Mouse (Mus musculus): ENCODE data around the gene Tmcc2. TPM values are rescaled to one million over a fixed set of nuclear protein-coding genes. Genes with fewer than 3 reads are reported as not detected.

The Tmcc2 gene
- polyA plus RNA-seq, 1 experiment from 2014 or later: 12.9 TPM

DNA sequence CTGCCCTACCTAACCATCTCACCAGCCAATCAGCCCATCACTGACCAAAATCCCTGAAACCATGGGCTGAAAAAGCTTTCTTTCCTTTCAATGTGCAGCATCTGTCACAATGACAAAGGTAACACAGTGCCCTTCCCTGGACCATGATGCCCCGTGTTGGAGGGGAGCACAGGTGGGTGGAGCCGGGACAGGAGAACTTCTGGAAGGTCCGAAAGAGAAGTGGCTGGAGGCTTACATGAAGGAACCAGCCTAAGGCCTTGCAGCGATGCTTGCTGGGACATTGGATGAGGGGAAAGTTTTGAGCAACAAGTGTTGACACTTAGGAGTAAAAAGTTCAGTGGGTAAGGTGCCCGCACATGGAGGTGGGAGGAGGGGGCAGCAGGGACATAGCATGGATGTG, 42.7 kb downstream of the Tmcc2 start:
- no peak overlapping the region for H3K4me2 ChIP-seq
- H3K27ac ChIP-seq: no peak overlapping the region
- H3K4me3 ChIP-seq: no peak overlapping the region
- peaks cover 12% of the 10 kb centered on the region for H3K4me1 ChIP-seq (replicated peaks)
- WGBS: 81% methylated on average over 5 of the region's 5 CpGs
- H3K9ac ChIP-seq: no peak overlapping the region
- no peaks in the 10 kb centered on the region for H3K27me3 ChIP-seq
- no peaks in the 10 kb centered on the region for H3K9me3 ChIP-seq (replicated peaks)
- no peak for ATAC-seq (replicated peaks; ENCODE audit: insufficient number of reproducible peaks, insufficient read depth, low FRiP score, low read depth)
- H3K36me3 ChIP-seq: no peaks in the 10 kb centered on the region

DNA sequence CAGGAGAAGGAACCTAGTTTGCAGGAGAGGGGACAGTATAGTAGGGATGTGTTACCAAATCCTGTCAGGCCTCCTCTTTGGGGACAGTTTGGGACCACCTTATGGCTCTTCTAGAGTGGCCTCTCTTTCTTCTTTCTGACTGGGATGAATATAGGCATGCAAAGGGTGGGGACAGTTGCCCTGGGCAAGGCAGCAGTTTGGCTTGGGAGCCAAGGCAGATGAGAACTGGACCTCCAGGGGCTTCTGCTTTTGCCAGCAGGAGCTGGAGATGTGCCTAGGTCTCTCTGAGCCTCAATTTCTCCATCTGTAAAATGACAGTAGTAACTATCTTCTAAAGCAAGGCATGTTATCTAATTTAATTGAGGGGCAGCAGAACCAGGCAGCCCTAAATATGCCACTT, 44.1 kb downstream of the Tmcc2 start:
- H3K4me2 ChIP-seq: no peak overlapping the region
- no peaks in the 10 kb centered on the region for H3K27me3 ChIP-seq
- no peaks in the 10 kb centered on the region for H3K36me3 ChIP-seq
- ATAC-seq (replicated peaks; ENCODE audit: insufficient number of reproducible peaks, insufficient read depth, low FRiP score, low read depth): no peak
- peaks cover 15% of the 10 kb centered on the region; the same call in 1 of the 2 replicates for H3K4me1 ChIP-seq (replicated peaks)
- no peaks in the 10 kb centered on the region for H3K9me3 ChIP-seq (replicated peaks)
- H3K4me3 ChIP-seq: no peak overlapping the region
- no peak overlapping the region for H3K9ac ChIP-seq
- peak overlapping the region; percentile 61 for H3K27ac ChIP-seq

DNA sequence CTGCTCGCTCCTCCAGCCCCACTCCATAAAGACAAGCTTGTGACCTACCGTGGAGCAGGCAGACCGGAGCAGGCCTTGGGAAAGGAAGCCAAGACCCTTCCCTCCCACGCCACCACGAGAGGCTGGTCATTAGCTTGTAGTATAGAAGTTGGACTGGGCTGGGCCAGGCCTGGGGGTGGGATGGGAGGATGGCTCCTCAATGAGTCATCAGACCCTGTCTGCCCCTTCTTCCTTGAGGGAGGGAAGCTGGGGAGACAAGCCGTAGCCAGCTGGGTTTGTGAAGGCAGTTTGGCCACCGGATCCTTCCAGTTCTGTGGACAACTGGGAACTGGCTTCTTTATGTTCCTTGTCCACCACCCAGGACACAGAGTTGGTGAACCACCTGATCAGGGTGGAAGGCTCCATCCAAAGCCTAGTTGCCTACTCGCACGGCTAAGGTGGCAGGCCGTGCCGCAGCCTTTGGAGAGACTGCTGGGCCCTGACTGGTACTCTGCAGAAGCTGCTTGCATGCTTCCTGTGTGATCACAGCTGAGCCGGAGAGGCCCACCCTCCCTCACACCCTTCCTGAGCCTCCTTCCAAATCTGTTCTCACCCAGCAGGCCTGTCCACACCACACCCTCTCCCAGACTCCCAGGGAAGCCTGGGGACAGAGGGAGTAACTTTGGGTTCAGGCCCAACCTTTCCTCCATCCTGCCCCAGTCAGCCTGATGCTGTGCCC, 44.8 kb downstream of the Tmcc2 start:
- Histone ChIP-seq H3K9me3 (replicated peaks) (no peaks in the 10 kb centered on the region), H3K36me3 (no peaks in the 10 kb centered on the region), H3K9ac (no peak overlapping the region), H3K27me3 (no peaks in the 10 kb centered on the region), H3K4me1 (replicated peaks) (peaks cover 21% of the 10 kb centered on the region; the same call in 1 of the 2 replicates), H3K4me3 (no peak overlapping the region), H3K4me2 (no peak overlapping the region), H3K27ac (peak overlapping the region; percentile 61)
- 61% methylated on average over 12 of the region's 12 CpGs for WGBS
- ATAC-seq (replicated peaks; ENCODE audit: insufficient number of reproducible peaks, insufficient read depth, low FRiP score, low read depth): peak; percentile 68

DNA sequence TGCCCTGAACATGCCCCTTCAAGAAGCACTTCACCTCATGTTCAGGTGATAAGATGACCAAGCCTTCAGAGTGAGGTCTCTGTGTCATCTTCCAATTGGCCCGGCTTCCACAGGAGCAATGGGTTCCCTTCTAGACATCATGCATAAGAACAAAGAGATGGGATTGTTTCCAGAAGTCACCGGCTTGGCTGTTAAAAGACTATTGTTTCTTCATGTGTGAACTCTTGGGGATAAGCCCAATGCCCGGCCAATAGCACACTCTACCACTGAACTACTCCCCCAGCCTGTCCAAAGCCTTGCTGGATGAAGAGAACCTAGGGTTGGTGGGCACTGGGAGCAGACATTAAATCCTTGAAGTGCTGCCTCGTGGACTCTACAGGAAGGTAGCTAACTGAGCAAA, 45.6 kb downstream of the Tmcc2 start:
- 76% methylated on average over 4 of the region's 4 CpGs for WGBS

DNA sequence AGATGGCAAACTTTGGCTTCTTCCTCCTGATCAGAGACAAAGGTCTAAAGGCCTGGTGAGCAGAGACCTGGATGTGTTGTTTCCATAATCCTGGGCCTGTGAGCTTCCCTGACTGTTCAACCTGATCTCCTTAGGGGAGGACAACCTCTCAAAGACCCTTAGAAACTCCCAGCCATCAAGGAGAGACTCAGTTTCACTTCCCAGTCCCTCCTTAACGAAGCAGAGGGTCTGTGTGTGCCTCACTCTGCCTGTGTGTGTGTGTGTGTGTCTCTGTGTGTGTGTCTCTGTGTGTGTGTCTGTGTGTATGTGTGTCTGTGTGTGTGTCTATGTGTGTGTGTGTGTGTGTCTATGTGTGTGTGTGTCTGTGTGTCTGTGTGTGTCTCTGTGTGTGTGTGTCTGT, 47.4 kb downstream of the Tmcc2 start:
- no peak for ATAC-seq (replicated peaks; ENCODE audit: insufficient number of reproducible peaks, insufficient read depth, low FRiP score, low read depth)
- H3K9me3 ChIP-seq (replicated peaks): no peaks in the 10 kb centered on the region
- peaks cover 22% of the 10 kb centered on the region; the same call in 1 of the 2 replicates for H3K4me1 ChIP-seq (replicated peaks)
- no peak overlapping the region for H3K4me2 ChIP-seq
- H3K27me3 ChIP-seq: no peaks in the 10 kb centered on the region
- no peak overlapping the region for H3K9ac ChIP-seq
- no peak overlapping the region for H3K4me3 ChIP-seq
- H3K36me3 ChIP-seq: no peaks in the 10 kb centered on the region
- H3K27ac ChIP-seq: no peak overlapping the region
- WGBS: 92% methylated on average over 1 of the region's 1 CpGs

More for the DNA sequence above, 45.6 kb downstream of the Tmcc2 start:
- Histone ChIP-seq H3K27ac (peak overlapping the region; percentile 61), H3K9me3 (replicated peaks) (no peaks in the 10 kb centered on the region), H3K4me2 (no peak overlapping the region), H3K4me1 (replicated peaks) (peaks cover 22% of the 10 kb centered on the region; the same call in 1 of the 2 replicates), H3K27me3 (no peaks in the 10 kb centered on the region), H3K4me3 (no peak overlapping the region), H3K9ac (no peak overlapping the region), H3K36me3 (no peaks in the 10 kb centered on the region)
- no peak for ATAC-seq (replicated peaks; ENCODE audit: insufficient number of reproducible peaks, insufficient read depth, low FRiP score, low read depth)

DNA sequence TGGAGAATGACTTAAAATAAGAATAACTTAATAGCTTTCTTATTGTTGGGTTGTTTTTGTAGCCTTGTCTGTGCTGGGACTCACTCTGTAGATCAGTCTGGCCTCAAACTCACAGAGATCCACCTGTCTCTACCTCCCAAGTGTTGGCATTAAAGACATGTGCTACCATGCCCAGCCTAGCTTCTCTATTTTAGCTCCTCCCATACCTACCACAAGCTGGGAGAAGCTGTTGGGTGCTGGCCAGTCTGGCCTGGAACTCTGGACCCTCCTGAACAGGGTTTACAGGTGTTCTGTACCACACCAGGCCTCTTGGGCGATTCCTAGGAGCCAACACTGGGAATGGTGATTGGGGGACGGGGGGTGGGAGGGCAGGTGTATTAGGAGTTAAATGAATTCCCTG, 47.9 kb downstream of the Tmcc2 start:
- no peak for ATAC-seq (replicated peaks; ENCODE audit: insufficient number of reproducible peaks, insufficient read depth, low FRiP score, low read depth)
- Histone ChIP-seq H3K27ac (no peak overlapping the region), H3K9ac (no peak overlapping the region), H3K9me3 (replicated peaks) (no peaks in the 10 kb centered on the region), H3K4me2 (no peak overlapping the region), H3K27me3 (no peaks in the 10 kb centered on the region), H3K36me3 (no peaks in the 10 kb centered on the region), H3K4me1 (replicated peaks) (peaks cover 26% of the 10 kb centered on the region; the same call in 1 of the 2 replicates), H3K4me3 (no peak overlapping the region)
- 85% methylated on average over 2 of the region's 2 CpGs for WGBS

DNA sequence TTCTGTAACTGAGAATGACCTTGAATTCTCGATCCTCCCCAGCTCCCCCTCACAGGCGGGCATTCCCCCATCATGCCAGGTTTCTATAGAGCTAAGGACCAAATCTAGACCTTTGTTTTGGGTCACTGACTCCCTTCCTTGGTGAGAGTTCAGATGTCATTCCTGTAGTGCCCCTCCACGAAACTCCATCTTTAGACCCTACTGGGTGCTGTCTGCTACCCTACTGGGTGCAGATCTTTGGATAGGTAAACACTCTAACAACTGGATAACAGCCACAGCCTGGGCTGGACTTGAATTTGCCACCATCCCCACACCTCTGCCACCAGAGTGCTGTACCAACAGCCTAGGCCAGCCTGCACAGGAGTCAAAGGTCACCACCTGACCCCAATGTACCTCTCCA, 48.6 kb downstream of the Tmcc2 start:
- H3K36me3 ChIP-seq: no peaks in the 10 kb centered on the region
- no peaks in the 10 kb centered on the region for H3K9me3 ChIP-seq (replicated peaks)
- 69% methylated on average over 3 of the region's 3 CpGs for WGBS
- H3K4me2 ChIP-seq: no peak overlapping the region
- no peak overlapping the region for H3K4me3 ChIP-seq
- no peaks in the 10 kb centered on the region for H3K27me3 ChIP-seq
- peaks cover 32% of the 10 kb centered on the region; the same call in 1 of the 2 replicates for H3K4me1 ChIP-seq (replicated peaks)
- no peak overlapping the region for H3K9ac ChIP-seq
- no peak for ATAC-seq (replicated peaks; ENCODE audit: insufficient number of reproducible peaks, insufficient read depth, low FRiP score, low read depth)
- H3K27ac ChIP-seq: peak overlapping the region; percentile 57; the same call in 1 of the 2 replicates

DNA sequence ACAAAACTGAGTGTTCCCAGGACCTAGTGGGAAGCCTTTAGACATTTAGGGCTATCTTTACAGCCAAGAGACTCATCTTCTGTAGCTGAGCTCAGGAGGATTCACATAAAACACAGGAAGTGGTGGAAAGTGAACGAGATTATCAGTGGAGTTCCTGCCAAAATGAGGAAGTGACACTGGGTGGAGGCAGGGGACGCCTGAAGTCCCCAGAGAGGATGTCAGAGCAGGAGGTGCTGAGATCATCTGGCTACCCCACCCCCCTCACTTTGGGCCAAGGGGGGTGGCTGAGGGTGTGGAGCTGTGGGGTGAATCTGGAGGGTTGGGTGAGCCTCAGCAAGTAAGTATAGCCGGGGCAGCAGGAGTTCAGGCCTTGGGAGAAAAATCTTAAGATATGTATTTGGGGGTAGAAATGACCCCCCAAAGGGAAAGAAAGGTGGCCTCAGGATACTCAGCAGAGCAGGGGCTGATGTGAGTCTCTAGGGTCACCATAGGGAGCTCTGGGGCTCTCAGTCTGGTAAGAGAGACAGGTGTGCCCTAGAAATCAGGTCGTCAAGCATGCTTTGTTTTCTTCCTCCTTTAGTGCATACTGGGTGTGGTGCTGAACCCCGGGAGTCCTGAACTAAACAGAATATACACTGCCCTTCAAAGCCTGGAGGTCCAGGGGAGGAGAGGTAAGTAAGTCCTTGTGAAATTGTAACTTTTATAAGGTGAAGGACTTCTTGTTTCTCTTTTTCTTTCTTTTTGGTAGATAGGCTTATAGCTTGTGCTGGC, 49.2 kb downstream of the Tmcc2 start:
- Histone ChIP-seq H3K4me2 (no peak overlapping the region), H3K9me3 (replicated peaks) (no peaks in the 10 kb centered on the region), H3K27ac (peak overlapping the region; percentile 57), H3K36me3 (no peaks in the 10 kb centered on the region), H3K4me1 (replicated peaks) (peaks cover 36% of the 10 kb centered on the region), H3K4me3 (no peak overlapping the region), H3K27me3 (no peaks in the 10 kb centered on the region), H3K9ac (no peak overlapping the region)
- ATAC-seq (replicated peaks; ENCODE audit: insufficient number of reproducible peaks, insufficient read depth, low FRiP score, low read depth): peak; percentile 40; the same call in 1 of the 2 replicates
- WGBS: 27% methylated on average over 5 of the region's 5 CpGs

DNA sequence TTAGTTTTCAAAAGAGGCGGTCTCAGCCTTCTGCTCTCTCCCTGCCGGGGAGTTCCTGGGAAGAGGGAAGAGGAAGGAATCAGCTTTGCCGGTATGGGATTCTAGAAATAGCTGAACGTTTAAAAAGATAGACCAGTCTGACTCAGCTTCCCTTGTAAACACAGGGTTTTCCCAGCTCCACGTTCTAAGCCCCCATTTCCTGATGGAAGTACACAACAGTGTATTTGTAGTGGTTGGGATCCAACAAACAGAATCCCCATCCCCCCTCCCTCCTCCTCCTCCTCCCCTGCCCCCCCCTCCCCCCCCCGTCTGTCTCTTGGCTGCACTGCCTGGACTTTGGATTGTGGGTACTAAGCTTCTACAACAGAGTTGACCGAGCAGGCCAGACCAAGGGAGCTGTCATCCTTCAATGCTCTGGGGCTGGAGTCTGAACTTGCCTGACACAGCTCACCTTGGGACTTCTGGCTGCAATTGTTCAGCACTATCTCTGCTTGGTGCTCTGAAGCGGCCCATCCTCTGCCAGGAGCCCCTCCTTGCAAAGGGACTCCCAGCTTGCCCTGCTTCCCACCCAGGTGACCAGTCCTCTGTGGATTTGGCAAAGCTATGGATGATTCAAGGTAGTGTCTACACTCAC, 52.9 kb downstream of the Tmcc2 start:
- H3K27ac ChIP-seq: no peak overlapping the region
- H3K27me3 ChIP-seq: no peaks in the 10 kb centered on the region
- no peaks in the 10 kb centered on the region for H3K36me3 ChIP-seq
- ATAC-seq (replicated peaks; ENCODE audit: insufficient number of reproducible peaks, insufficient read depth, low FRiP score, low read depth): no peak
- no peaks in the 10 kb centered on the region for H3K9me3 ChIP-seq (replicated peaks)
- H3K4me1 ChIP-seq (replicated peaks): peaks cover 53% of the 10 kb centered on the region
- 28% methylated on average over 8 of the region's 8 CpGs for WGBS
- H3K9ac ChIP-seq: no peak overlapping the region
- no peak overlapping the region for H3K4me2 ChIP-seq
- H3K4me3 ChIP-seq: no peak overlapping the region

DNA sequence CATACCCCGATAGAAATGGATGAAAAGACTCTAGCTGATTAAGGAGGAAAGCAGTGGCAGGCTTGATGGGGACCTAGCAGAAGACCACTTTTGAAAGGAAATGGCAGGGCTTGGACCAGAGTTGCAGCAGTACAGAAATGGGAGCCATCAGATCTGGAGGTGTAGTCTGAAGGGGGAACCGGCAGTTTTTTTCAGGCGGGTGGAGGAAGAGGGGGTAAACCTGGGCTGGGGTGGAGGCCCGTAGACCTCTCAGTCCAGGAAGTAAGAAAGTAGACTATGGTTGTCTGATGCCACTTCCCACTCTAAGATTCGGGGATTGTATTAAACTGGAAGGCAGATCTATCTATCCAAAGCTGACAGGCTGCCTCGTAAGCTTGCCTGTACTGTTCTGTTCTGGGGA, 54.2 kb downstream of the Tmcc2 start:
- H3K27me3 ChIP-seq: no peaks in the 10 kb centered on the region
- ATAC-seq (replicated peaks; ENCODE audit: insufficient number of reproducible peaks, insufficient read depth, low FRiP score, low read depth): no peak
- H3K4me1 ChIP-seq (replicated peaks): peaks cover 52% of the 10 kb centered on the region
- WGBS: 55% methylated on average over 6 of the region's 6 CpGs
- H3K36me3 ChIP-seq: no peaks in the 10 kb centered on the region
- no peaks in the 10 kb centered on the region for H3K9me3 ChIP-seq (replicated peaks)
- no peak overlapping the region for H3K9ac ChIP-seq
- no peak overlapping the region for H3K4me3 ChIP-seq
- no peak overlapping the region for H3K4me2 ChIP-seq
- no peak overlapping the region for H3K27ac ChIP-seq

DNA sequence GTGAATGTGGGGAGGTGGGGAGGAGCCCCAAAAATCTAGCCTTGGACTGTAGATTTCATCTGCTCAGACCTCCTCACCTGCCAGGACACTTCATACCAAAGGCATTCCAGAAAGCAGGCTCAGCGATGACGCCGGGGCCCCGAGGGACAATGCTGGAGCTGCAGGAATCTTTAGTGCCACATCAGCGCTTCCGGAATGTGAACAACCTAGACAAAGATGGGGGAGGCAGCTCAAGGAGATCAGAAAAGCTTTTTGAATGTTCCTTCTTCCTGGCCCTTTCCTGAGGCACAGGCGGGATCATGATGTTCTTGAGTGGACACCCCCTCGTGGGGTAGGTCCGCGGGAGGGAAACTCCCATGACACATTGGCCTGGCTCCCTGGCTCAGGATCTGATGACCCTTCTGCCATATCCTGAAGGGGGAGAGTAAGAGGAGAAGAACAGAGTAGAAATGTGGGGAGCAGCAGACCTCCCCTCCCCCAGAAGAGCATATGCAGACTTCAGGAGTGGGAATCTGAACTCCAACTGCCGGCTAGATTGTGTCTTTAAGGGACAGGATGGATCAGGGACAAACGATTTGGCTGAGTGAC, 55.6 kb downstream of the Tmcc2 start:
- H3K4me3 ChIP-seq: no peak overlapping the region
- 34% methylated on average over 12 of the region's 12 CpGs for WGBS
- H3K9me3 ChIP-seq (replicated peaks): no peaks in the 10 kb centered on the region
- H3K9ac ChIP-seq: no peak overlapping the region
- no peaks in the 10 kb centered on the region for H3K36me3 ChIP-seq
- no peak overlapping the region for H3K4me2 ChIP-seq
- peaks cover 45% of the 10 kb centered on the region for H3K4me1 ChIP-seq (replicated peaks)
- no peaks in the 10 kb centered on the region for H3K27me3 ChIP-seq
- no peak for ATAC-seq (replicated peaks; ENCODE audit: insufficient number of reproducible peaks, insufficient read depth, low FRiP score, low read depth)
- 0 out of 2 replicates have a peak overlapping the region, but pooled peaks have one; percentile 18 for H3K27ac ChIP-seq
